Mouse (Mus musculus) small intestine, adult 2 months (tissue): Measurements from ENCODE around the gene Paqr7.

Source experiments
- CTCF ChIP-seq: fragments of 200-500 bp; IDR thresholded peaks from 2 replicates; pipeline ENCODE4 v1.5.1; 2012; ENCODE audit warnings: low read depth, mild to moderate bottlenecking, control low read depth, inconsistent platforms, low read length, moderate library complexity, mixed read lengths; ENCODE audit not compliant: insufficient replicate concordance, insufficient read length; ENCODE audit errors: extremely low read depth
- POLR2A ChIP-seq: fragments of 200-500 bp; IDR thresholded peaks from 2 replicates; pipeline ENCODE4 v1.6.1; 2012; ENCODE audit warnings: low read depth, mild to moderate bottlenecking, control low read depth, inconsistent platforms, low read length, moderate library complexity

GRCm38 (mm10) chr4:134526220-134526619, 29.7 kb downstream of the Paqr7 start:
- TF ChIP-seq CTCF = no peak
- TF ChIP-seq POLR2A = no peak
